Mouse (Mus musculus) liver, embryonic 14.5 days (tissue): ENCODE measurements around the gene Gas7. TPM values are rescaled to one million over a fixed set of nuclear protein-coding genes. Genes with fewer than 3 reads are reported as not detected.

Experiments
- ATAC-seq: fragments of 200-750 bp; cut with Nextera tagmentation; 2 replicates; pipeline ENCODE4 v1.8.0; 2017; ENCODE audit warnings: moderate number of reproducible peaks, mild to moderate bottlenecking, moderate library complexity; ENCODE audit not compliant: insufficient read depth
- DNase-seq, 3 experiments: peaks; one replicate each; pipeline ENCODE4 v3.0.0-alpha.2; 2012 to 2013; ENCODE audit warnings: low read depth in 3 of 3, low spot score in 3 of 3
- H3K27ac ChIP-seq: fragments of 300-500 bp; sonication (generic); 2 replicates; pipeline ENCODE4 v1.5.1; 2014; ENCODE audit warnings: moderate library complexity, mild to moderate bottlenecking, control low read depth, inconsistent platforms
- H3K27me3 ChIP-seq: fragments of 300-500 bp; sonication (generic); 2 replicates; pipeline ENCODE4 v1.6.1; 2014; ENCODE audit warnings: mild to moderate bottlenecking, low read length, moderate library complexity; ENCODE audit not compliant: control insufficient read depth, insufficient read depth
- H3K36me3 ChIP-seq: fragments of 300-500 bp; sonication (generic); replicated peaks from 2 replicates; pipeline ENCODE4 v1.6.1; 2014; ENCODE audit warnings: low read depth; ENCODE audit not compliant: control insufficient read depth, insufficient read depth
- H3K4me1 ChIP-seq, 2 experiments: fragments of 200-500 bp in 1 of 2; fragments of 300-500 bp in 1 of 2; sonication (generic) in 1 of 2; replicated peaks; 2 replicates each; pipeline ENCODE4 v1.6.1; 2012 to 2014; ENCODE audit warnings: antibody characterized with exemption in 1 of 2, inconsistent platforms in 1 of 2, low read length in 1 of 2; ENCODE audit not compliant: control insufficient read depth in 2 of 2, insufficient read depth in 2 of 2
- H3K4me2 ChIP-seq: fragments of 300-500 bp; sonication (generic); 2 replicates; pipeline ENCODE4 v1.6.1; 2014; ENCODE audit warnings: low read depth, mild to moderate bottlenecking, control low read depth, moderate library complexity
- H3K4me3 ChIP-seq, 2 experiments: fragments of 200-500 bp in 1 of 2; fragments of 300-500 bp in 1 of 2; sonication (generic) in 1 of 2; 2 replicates each; pipeline ENCODE4 v1.5.1; 2012 to 2014; ENCODE audit warnings: low read depth in 2 of 2, low read length in 2 of 2, mild to moderate bottlenecking in 2 of 2, control low read depth in 1 of 2, inconsistent platforms in 1 of 2, moderate library complexity in 1 of 2; ENCODE audit not compliant: insufficient read depth in 1 of 2
- H3K9ac ChIP-seq: fragments of 300-500 bp; sonication (generic); replicated peaks from 2 replicates; pipeline ENCODE4 v1.6.1; 2014; ENCODE audit warnings: mild to moderate bottlenecking, control low read depth, moderate library complexity
- H3K9me3 ChIP-seq: fragments of 300-500 bp; sonication (generic); 2 replicates; pipeline ENCODE4 v1.6.1; 2016; ENCODE audit warnings: low read length, mixed read lengths; ENCODE audit not compliant: control insufficient read depth
- CTCF ChIP-seq: IDR thresholded peaks from 2 replicates; pipeline ENCODE4 v1.5.1; 2016; ENCODE audit warnings: antibody characterized with exemption, low read depth, control low read depth
- EP300 ChIP-seq: IDR thresholded peaks from 2 replicates; pipeline ENCODE4 v1.6.1; 2016; ENCODE audit warnings: antibody characterized with exemption, low read depth
- WGBS: fragments of 180-500 bp; shearing (Covaris S2); extraction: QIAGEN DNeasy Blood & Tissue Kit; methylation state at CpG from one replicate; pipeline ENCODE4 v1.1.7; 2014; ENCODE audit not compliant: insufficient replicate concordance; 5-methylcytosine and 5-hydroxymethylcytosine counted together
- polyA plus RNA-seq, 2 experiments: library from polyadenylated mRNA; depleted of rRNA in 1 of 2; stranded (reverse) in 1 of 2; unstranded in 1 of 2; fragments of >200 nt; fragmentation: Nextera tagmentation in 1 of 2; extraction: Ambion mirVana in 1 of 2; gene quantifications; 2 replicates each; pipeline versions ENCODE4 v1.2.1 to v1.2.3; 2012 to 2014

Gene Gas7
- polyA plus RNA-seq, 2 experiments, result 0.49 to 1.1 TPM

DNA sequence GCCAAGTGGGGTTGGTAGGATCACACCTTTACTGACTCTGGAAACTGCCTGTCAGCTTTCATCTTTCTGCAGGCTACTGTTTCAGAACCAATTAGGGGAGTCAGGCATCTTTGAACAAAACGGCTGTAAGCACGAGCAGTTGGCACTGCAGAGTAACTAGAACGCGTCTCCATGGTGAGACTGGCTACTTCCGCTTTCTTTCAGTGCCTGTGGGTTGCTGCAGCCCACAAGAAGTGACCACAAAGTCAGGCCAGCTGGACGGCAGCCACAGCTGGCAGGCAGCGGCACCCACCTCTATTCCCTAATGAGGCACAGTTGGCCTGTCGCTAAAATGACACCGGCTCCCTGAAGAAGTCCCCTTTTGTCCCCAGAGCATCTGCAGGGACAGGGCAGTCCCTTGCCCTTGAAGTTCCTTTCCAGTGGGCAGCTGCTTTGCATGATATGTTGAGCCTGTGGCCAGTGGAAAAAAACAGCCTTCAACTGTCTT, 133.6 kb downstream of the Gas7 start:
- Histone ChIP-seq H3K9me3 (no peaks in the 10 kb centered on the region), H3K27me3 (no peaks in the 10 kb centered on the region), H3K4me3 (no peak overlapping the region), H3K27ac (no peak overlapping the region), H3K4me2 (no peak overlapping the region; the same call in 1 of the 2 replicates), H3K9ac (no peak overlapping the region), H3K36me3 (no peaks in the 10 kb centered on the region), H3K4me1 (no peaks in the 10 kb centered on the region)
- 16% methylated on average over 9 of the region's 9 CpGs for WGBS
- no peak for ATAC-seq
- TF ChIP-seq EP300, result no peak
- TF ChIP-seq CTCF, result no peak
- peak; percentile 14 to 36 (median 15) for DNase-seq

DNA sequence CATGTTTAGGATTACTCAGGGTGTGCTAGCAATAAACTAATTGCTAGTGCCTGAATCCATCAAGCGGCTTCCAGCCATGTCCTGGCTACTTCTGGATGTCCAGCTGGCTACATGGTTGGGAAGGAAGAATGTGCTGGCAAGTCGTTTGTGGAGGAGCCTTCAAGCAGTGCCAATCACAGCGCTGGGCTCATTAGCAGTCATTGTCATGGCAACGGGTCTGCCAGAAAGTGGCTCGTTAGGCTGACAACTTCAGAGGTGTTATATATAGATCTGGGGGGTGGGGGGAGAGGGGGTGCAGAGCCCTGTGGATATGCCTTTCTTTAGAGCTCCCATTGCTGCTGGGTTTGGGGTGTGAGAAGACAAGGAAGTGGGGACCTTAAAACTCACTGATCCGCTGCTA, 141.0 kb downstream of the Gas7 start:
- Histone ChIP-seq H3K4me1 (no peaks in the 10 kb centered on the region), H3K4me3 (no peak overlapping the region), H3K4me2 (no peak overlapping the region), H3K36me3 (no peaks in the 10 kb centered on the region), H3K27ac (no peak overlapping the region), H3K9me3 (no peaks in the 10 kb centered on the region), H3K9ac (no peak overlapping the region), H3K27me3 (no peaks in the 10 kb centered on the region)
- ATAC-seq (no peak), DNase-seq (no peak)
- TF ChIP-seq CTCF, result no peak
- no peak for TF ChIP-seq EP300
- 58% methylated on average over 6 of the region's 6 CpGs for WGBS

DNA sequence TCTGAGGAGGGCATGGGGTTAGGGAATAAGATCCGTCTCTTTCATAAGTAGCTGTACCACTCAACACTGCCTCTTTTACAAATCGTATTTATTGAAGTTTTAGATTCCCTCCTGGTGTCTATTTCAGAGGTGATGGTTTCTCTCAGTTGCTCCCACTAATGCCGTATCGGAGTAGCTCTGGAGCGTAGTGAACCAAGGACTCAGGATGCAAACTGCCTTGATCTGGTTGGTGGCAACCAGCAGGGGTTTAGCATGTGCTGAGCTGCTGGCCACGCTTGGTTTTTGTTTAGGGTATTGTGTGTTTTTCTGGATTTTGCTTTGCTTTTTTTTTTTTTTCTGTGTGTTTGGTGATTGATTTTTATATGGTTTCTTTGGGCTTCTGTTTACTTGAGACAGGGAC, 141.6 kb downstream of the Gas7 start:
- DNase-seq (no peak), ATAC-seq (no peak)
- H3K9me3 ChIP-seq, result no peaks in the 10 kb centered on the region
- TF ChIP-seq CTCF (no peak), EP300 (no peak)
- no peak overlapping the region for H3K4me2 ChIP-seq
- WGBS, result 73% methylated on average over 6 of the region's 6 CpGs
- no peaks in the 10 kb centered on the region for H3K4me1 ChIP-seq
- no peaks in the 10 kb centered on the region for H3K27me3 ChIP-seq
- no peak overlapping the region for H3K4me3 ChIP-seq
- H3K27ac ChIP-seq, result no peak overlapping the region
- no peaks in the 10 kb centered on the region for H3K36me3 ChIP-seq
- H3K9ac ChIP-seq, result no peak overlapping the region

GRCm38 (mm10) chr11:67597388-67597787, 142.2 kb downstream of the Gas7 start:
- H3K9me3 ChIP-seq, result no peaks in the 10 kb centered on the region
- H3K27me3 ChIP-seq, result no peaks in the 10 kb centered on the region
- H3K27ac ChIP-seq, result no peak overlapping the region
- ATAC-seq, result no peak
- H3K4me3 ChIP-seq, result no peak overlapping the region
- TF ChIP-seq CTCF, result no peak
- no peak for TF ChIP-seq EP300
- 73% methylated on average over 7 of the region's 7 CpGs for WGBS
- H3K36me3 ChIP-seq, result no peaks in the 10 kb centered on the region
- no peak overlapping the region for H3K4me2 ChIP-seq
- H3K4me1 ChIP-seq, result no peaks in the 10 kb centered on the region
- no peak for DNase-seq
- H3K9ac ChIP-seq, result no peak overlapping the region

DNA sequence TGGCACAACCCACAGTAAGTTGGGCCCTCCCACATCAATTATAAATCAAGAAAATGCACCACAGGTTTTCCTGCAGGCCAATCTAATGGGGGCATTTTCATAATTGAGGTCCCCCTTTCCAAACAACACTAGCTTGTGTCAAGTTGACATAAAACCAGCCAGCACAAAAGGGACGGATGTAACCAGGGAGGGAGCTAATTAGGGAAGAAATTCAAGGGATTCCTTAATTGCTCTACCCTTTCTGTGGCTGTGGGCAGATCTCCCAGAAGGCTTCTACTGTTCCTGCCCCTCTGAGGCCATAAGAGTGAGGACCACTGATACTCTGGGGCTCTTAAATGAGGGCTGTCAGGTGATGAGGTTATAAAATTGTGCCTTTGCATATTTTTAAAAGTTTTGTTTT, 143.9 kb downstream of the Gas7 start:
- DNase-seq, result no peak
- no peak overlapping the region for H3K9ac ChIP-seq
- no peak overlapping the region for H3K27ac ChIP-seq
- H3K4me2 ChIP-seq, result no peak overlapping the region
- H3K4me3 ChIP-seq, result no peak overlapping the region
- TF ChIP-seq CTCF (no peak), EP300 (no peak)
- 59% methylated on average over 1 of the region's 1 CpGs for WGBS
- H3K27me3 ChIP-seq, result no peaks in the 10 kb centered on the region
- no peaks in the 10 kb centered on the region for H3K9me3 ChIP-seq
- no peaks in the 10 kb centered on the region for H3K36me3 ChIP-seq
- ATAC-seq, result no peak
- H3K4me1 ChIP-seq, result no peaks in the 10 kb centered on the region; a peak in 1 of 4 replicates
